Mouse (Mus musculus) embryonic facial prominence, embryonic 15.5 days (tissue): ENCODE measurements around the gene Alk. TPM values are rescaled to one million over a fixed set of nuclear protein-coding genes. Genes with fewer than 3 reads are reported as not detected.

Experiments used
- ATAC-seq: fragments of 200-750 bp; cut with Nextera tagmentation; 2 replicates; pipeline ENCODE4 v1.8.0; 2017; ENCODE audit warnings: low read depth, moderate TSS enrichment; ENCODE audit not compliant: insufficient number of reproducible peaks, low FRiP score, low TSS enrichment
- H3K27ac ChIP-seq: fragments of 300-500 bp; sonication (generic); replicated peaks from 2 replicates; pipeline ENCODE4 v1.5.1; 2015; ENCODE audit warnings: mild to moderate bottlenecking, inconsistent platforms
- H3K27me3 ChIP-seq: fragments of 300-500 bp; sonication (generic); 2 replicates; pipeline ENCODE4 v1.6.1; 2015; ENCODE audit warnings: inconsistent platforms
- H3K36me3 ChIP-seq: fragments of 300-500 bp; sonication (generic); 2 replicates; pipeline ENCODE4 v1.6.1; 2015; ENCODE audit warnings: mild to moderate bottlenecking, inconsistent platforms
- H3K4me1 ChIP-seq: fragments of 300-500 bp; sonication (generic); 2 replicates; pipeline ENCODE4 v1.6.1; 2015; ENCODE audit warnings: inconsistent platforms
- H3K4me2 ChIP-seq: fragments of 300-500 bp; sonication (generic); replicated peaks from 2 replicates; pipeline ENCODE4 v1.6.1; 2015; ENCODE audit warnings: mild to moderate bottlenecking, inconsistent platforms
- H3K4me3 ChIP-seq: fragments of 300-500 bp; sonication (generic); replicated peaks from 2 replicates; pipeline ENCODE4 v1.5.1; 2015; ENCODE audit warnings: mild to moderate bottlenecking, inconsistent platforms
- H3K9ac ChIP-seq: fragments of 300-500 bp; sonication (generic); 2 replicates; pipeline ENCODE4 v1.6.1; 2015; ENCODE audit warnings: inconsistent platforms
- H3K9me3 ChIP-seq: fragments of 300-500 bp; sonication (generic); replicated peaks from 2 replicates; pipeline ENCODE4 v1.6.1; 2016; ENCODE audit warnings: inconsistent platforms
- WGBS: fragments of 180-500 bp; shearing (Covaris S2); methylation state at CpG from one replicate; pipeline ENCODE4 v1.1.7; 2015; 5-methylcytosine and 5-hydroxymethylcytosine counted together
- polyA plus RNA-seq: library from polyadenylated mRNA; unstranded; fragments of >200 nt; fragmentation: Nextera tagmentation; extraction: Ambion mirVana; gene quantifications from 2 replicates; pipeline ENCODE4 v1.2.1, GENCODE M21; 2015

The Alk gene
- polyA plus RNA-seq, 1 experiment from 2014 or later = 0.52 TPM

DNA sequence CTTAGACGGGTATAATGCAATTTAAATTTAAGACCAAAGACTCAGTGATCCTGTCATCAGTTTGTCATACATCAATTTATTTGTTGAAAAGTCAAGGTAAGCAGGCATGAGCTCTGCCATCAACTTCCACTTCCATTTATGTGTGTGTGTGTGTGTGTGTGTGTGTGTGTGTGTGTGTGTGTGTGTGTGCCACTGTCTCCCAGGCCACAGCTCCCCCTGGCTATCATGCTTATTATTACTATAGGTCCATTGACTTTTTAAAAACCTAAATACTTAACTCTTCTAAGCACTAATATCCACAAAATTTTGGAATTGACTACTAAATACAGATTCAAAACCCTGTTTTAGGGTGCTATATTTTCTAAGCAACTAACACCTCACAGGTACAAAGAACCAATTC, 308.1 kb downstream of the Alk start:
- no peaks in the 10 kb centered on the region for H3K36me3 ChIP-seq
- H3K4me1 ChIP-seq = no peaks in the 10 kb centered on the region
- H3K9me3 ChIP-seq = no peaks in the 10 kb centered on the region
- H3K27me3 ChIP-seq = no peaks in the 10 kb centered on the region
- no peak overlapping the region for H3K9ac ChIP-seq
- no peak overlapping the region for H3K4me3 ChIP-seq
- WGBS = 73% methylated on average over 1 of the region's 1 CpGs
- no peak for ATAC-seq
- H3K4me2 ChIP-seq = no peak overlapping the region
- H3K27ac ChIP-seq = no peak overlapping the region

DNA sequence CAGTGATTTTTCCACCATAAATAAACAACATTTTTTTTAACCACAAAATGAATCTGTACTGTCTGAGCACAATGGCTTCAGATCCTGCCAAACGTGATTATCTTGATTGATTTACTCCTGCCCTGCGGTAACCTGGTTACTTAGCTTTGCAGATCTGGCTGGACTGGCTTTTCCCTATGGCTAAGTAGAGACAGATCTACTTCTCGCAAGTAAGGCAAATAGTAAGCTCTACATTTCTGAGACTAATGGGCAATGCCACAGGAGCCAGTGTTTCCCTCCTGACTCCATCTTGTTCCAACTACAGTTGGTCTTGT, 311.2 kb downstream of the Alk start:
- no peak for ATAC-seq
- 39% methylated on average over 3 of the region's 3 CpGs for WGBS
- Histone ChIP-seq H3K4me1 (no peaks in the 10 kb centered on the region), H3K27me3 (no peaks in the 10 kb centered on the region), H3K4me3 (no peak overlapping the region), H3K36me3 (no peaks in the 10 kb centered on the region), H3K9me3 (no peaks in the 10 kb centered on the region), H3K4me2 (no peak overlapping the region), H3K9ac (no peak overlapping the region), H3K27ac (no peak overlapping the region)

DNA sequence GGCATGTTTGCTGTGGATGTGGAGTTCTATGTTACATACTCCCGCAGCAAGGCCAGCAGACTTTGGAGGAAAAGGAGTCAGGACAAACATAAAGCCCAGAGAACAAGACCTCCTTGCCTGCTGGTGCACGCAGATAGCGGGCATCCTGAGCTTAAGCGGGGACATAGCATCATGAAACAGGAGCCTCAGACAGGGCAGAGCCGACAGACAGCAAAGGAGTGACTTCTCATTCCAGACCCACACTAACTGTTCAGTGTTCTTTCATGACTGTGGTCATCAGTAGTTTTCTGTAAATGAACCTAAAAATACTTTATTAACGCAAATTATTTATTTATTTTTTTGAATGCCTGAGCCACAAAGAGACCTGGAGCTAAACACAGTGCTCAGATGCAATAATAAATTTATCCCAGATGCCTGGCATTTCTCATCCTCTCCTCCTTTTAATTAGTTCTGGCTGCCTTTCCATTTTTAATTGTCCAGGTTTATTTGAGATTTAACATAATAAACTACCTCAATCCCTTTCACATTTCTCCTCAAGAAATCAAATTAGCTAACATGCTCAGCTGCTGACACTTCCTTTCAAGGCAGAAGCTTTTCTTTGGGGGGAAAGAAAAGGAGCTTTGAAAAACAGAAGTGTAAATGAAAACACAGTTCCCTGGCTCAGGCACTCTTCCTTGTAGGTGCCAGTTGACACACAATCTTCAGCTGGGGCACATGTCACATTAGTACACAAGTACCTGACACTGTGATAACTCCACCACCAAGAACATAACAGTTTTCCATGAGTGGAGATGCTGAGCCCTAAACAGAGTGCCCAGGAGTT, 311.8 kb downstream of the Alk start:
- Histone ChIP-seq H3K9me3 (no peaks in the 10 kb centered on the region), H3K27ac (no peak overlapping the region), H3K27me3 (no peaks in the 10 kb centered on the region), H3K4me3 (no peak overlapping the region), H3K9ac (no peak overlapping the region), H3K36me3 (no peaks in the 10 kb centered on the region), H3K4me2 (no peak overlapping the region), H3K4me1 (no peaks in the 10 kb centered on the region)
- 55% methylated on average over 6 of the region's 6 CpGs for WGBS
- ATAC-seq = no peak

DNA sequence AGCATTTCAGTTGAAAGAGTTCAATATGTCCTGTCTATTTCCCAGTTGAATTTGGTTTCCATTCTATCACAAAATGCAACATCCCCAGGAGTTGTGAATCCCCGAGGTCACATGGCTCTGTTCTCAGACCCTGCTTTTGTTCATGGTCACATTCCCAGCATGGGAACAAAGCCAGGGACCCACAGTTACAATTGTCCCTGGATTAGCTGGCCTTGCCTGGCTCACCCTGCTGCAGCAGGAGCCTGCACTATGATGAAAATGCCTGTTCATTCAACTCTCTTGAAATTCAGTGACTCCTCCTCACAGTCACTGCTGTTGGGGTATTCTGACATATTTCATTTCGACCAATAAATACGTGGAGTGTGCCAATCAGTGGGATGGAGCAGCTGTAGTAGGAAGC, 318.5 kb downstream of the Alk start:
- ATAC-seq = no peak
- H3K4me2 ChIP-seq = no peak overlapping the region
- H3K4me3 ChIP-seq = no peak overlapping the region
- WGBS = 44% methylated on average over 3 of the region's 3 CpGs
- no peaks in the 10 kb centered on the region for H3K9me3 ChIP-seq
- H3K36me3 ChIP-seq = no peaks in the 10 kb centered on the region
- H3K9ac ChIP-seq = no peak overlapping the region
- no peaks in the 10 kb centered on the region for H3K4me1 ChIP-seq
- no peak overlapping the region for H3K27ac ChIP-seq
- H3K27me3 ChIP-seq = no peaks in the 10 kb centered on the region

DNA sequence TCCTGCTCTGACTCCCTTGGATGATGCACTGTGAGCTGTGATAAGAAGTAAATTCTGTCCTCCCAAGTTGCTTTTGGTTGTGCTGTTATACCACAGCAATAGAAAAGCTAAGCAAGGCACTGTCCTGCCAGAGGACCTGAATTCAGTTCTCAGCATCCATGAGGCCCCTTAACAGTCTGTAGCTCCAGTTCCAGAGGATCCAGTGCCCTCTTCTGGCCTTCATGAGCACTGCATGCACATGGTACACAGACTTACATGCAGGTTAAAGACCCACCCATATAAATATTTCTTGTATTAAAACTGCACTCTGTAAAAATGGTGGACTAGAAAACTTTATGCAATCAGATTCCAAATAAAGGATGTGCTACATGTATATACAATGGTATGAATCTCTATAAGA, 326.1 kb downstream of the Alk start:
- H3K4me3 ChIP-seq = no peak overlapping the region

DNA sequence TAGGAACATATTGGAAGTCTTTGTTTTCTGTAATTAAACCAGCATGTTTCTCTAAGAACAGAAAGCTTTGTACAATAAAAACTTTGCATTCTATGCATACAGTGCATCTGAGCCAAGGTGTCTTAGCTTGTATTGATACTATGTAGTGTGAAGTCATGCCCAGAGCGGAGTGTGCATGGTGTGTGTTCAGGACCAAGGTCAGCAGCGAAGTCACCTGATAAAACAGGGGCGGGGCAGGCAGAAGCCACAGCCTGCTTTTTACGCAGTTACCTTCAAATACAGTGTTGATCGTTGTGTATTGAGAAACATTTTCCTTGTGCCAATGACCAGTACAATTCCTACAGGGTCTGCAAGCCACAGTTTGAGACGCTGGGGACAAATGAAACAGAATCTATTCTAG, 327.6 kb downstream of the Alk start:
- H3K9me3 ChIP-seq = no peaks in the 10 kb centered on the region
- H3K27me3 ChIP-seq = no peaks in the 10 kb centered on the region
- no peak overlapping the region for H3K4me3 ChIP-seq
- 68% methylated on average over 6 of the region's 6 CpGs for WGBS
- H3K4me2 ChIP-seq = no peak overlapping the region
- no peak for ATAC-seq
- H3K36me3 ChIP-seq = no peaks in the 10 kb centered on the region
- H3K4me1 ChIP-seq = no peaks in the 10 kb centered on the region
- no peak overlapping the region for H3K27ac ChIP-seq
- no peak overlapping the region for H3K9ac ChIP-seq

More for the DNA sequence above, 326.1 kb downstream of the Alk start:
- Histone ChIP-seq H3K27me3 (no peaks in the 10 kb centered on the region), H3K4me2 (no peak overlapping the region), H3K36me3 (no peaks in the 10 kb centered on the region), H3K4me1 (no peaks in the 10 kb centered on the region), H3K9ac (no peak overlapping the region), H3K9me3 (no peaks in the 10 kb centered on the region), H3K27ac (no peak overlapping the region)
- no peak for ATAC-seq

DNA sequence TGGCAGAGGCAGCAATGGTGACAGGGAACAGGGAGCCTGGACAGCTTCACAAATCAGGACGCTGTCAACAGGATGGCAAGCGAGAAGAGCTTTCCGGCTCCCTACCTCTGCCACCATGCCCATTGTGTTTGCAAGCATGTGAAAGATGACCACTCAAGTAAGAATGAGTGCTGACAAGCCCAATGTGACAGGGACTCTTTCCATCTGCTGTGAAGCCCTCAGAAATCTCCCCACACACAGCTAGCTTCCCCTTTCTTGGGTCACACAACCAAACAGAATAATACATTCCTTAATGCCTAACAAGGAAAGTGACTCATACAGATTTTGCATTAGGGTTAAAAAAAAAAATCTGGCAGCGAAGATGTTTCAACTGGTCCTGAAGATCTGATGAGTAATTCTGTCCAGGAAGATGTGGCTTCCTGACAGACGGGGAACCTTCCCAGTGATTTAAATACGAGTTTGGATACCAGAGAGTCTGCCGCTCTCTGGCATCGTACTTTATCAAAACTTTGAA, 329.0 kb downstream of the Alk start:
- Histone ChIP-seq H3K4me3 (no peak overlapping the region), H3K27me3 (no peaks in the 10 kb centered on the region), H3K4me1 (no peaks in the 10 kb centered on the region), H3K4me2 (no peak overlapping the region), H3K27ac (no peak overlapping the region), H3K9me3 (no peaks in the 10 kb centered on the region), H3K36me3 (no peaks in the 10 kb centered on the region), H3K9ac (no peak overlapping the region)
- ATAC-seq = no peak
- WGBS = 65% methylated on average over 8 of the region's 8 CpGs

DNA sequence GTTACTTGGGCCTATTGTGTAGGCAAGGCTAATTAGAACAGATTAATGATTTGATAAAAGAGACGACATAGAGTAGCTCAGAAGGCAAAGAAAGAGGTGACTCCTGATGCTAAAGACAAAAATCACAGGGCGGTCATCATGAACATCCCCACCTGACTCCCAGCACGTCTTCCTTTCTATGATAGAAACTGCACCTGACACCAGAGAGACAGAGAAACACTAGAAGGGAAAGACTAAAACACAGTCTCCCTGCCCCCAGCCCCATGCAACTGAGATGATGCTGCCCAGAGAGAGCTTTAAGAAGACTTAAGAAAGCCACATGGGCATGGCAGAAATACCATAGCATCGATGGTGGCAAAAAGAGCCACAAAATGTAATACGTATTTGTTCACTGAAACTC, 330.2 kb downstream of the Alk start:
- Histone ChIP-seq H3K9me3 (no peaks in the 10 kb centered on the region), H3K27me3 (no peaks in the 10 kb centered on the region), H3K36me3 (no peaks in the 10 kb centered on the region), H3K4me3 (no peak overlapping the region), H3K4me2 (no peak overlapping the region), H3K27ac (no peak overlapping the region), H3K4me1 (no peaks in the 10 kb centered on the region), H3K9ac (no peak overlapping the region)
- 86% methylated on average over 5 of the region's 5 CpGs for WGBS
- ATAC-seq = no peak

DNA sequence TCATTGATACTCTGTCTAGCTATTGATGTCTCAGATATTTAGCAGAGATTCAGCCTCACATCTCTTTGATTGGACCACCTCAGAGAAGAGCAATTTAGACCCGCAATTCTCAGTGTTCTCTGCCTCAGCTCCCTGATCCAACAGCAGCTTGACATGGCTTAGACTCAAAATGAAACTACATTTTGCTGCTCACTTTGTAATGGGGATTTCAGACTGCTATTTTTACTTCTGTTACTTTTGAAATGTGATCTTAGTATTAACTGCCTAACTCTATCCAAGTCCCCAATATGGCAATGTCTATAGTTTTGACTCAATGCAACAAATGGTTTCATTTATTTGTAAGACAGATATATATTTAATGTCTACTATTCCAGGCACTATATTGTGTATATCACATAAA, 332.8 kb downstream of the Alk start:
- no peak overlapping the region for H3K27ac ChIP-seq
- 53% methylated on average over 1 of the region's 1 CpGs for WGBS
- ATAC-seq = no peak
- no peak overlapping the region for H3K4me2 ChIP-seq
- no peak overlapping the region for H3K4me3 ChIP-seq
- no peaks in the 10 kb centered on the region for H3K36me3 ChIP-seq
- no peaks in the 10 kb centered on the region for H3K4me1 ChIP-seq
- H3K9me3 ChIP-seq = no peaks in the 10 kb centered on the region
- H3K27me3 ChIP-seq = no peaks in the 10 kb centered on the region
- H3K9ac ChIP-seq = no peak overlapping the region

DNA sequence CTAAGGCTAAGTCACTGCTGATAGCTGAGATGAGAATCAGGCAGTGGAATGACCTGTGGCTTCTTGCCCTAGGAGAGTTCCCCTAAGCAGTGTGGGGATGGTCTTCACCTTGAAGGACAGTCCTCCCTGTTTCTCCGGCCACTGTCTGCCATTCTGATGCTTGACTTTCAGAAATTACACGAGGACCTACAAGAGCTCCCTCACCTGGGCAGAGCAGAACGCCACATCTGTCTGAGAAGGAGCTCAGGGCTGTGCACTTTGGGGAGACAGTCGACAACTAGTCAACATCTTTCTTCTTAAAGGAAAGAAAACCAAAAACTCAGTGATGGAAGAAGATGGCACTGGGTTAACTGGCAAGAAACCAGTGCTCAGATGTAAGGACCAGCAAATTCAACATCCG, 335.9 kb downstream of the Alk start:
- 0 out of 2 replicates have a peak, but pooled peaks cover 8% of the 10 kb centered on the region for H3K4me1 ChIP-seq
- no peaks in the 10 kb centered on the region for H3K27me3 ChIP-seq
- no peak overlapping the region for H3K27ac ChIP-seq
- WGBS = 81% methylated on average over 5 of the region's 5 CpGs
- H3K9ac ChIP-seq = no peak overlapping the region
- H3K36me3 ChIP-seq = no peaks in the 10 kb centered on the region
- H3K4me2 ChIP-seq = no peak overlapping the region
- H3K4me3 ChIP-seq = no peak overlapping the region
- no peak for ATAC-seq
- no peaks in the 10 kb centered on the region for H3K9me3 ChIP-seq

DNA sequence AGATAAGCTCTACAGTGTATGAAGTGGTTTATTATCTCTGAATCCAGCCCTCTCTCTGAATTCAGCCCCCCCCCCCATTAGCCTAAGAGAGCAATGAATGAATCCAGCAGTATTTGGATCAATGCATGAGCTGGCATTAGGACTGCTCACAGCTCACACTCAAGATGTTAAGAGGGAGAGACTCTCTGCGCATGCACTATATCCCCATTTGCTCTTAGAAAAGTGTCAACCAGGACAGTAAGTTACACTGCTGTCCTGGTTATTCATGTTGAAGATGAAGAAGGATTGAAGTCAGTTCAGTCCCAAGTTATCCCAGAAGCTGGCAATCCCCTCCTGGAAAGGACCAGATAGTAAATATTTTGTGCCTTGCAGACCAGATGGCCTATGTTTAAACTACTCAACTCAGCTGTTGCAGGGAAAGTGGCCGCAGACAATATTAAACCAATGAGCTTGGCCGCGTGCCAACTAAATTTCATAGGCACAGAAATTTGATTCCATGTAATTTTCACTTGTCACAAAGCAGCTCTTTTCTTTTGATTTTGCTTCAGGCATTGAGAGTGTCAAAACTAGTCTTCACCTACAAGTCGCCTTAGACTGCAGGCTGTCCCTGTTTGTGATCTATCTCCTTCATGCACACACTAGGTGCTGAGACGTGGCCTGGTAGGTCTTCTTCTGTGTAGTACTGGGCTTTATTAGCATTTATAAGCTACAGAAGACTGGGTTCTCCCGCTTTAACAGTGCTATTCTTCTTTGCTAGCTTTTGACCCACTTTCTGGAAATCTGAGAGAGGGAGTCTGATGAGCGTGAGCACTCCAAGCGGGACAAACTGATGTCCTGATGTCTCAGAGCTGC, 339.0 kb downstream of the Alk start:
- Histone ChIP-seq H3K4me3 (no peak overlapping the region), H3K4me2 (no peak overlapping the region), H3K9me3 (no peaks in the 10 kb centered on the region), H3K36me3 (no peaks in the 10 kb centered on the region), H3K27ac (no peak overlapping the region), H3K9ac (no peak overlapping the region), H3K27me3 (no peaks in the 10 kb centered on the region), H3K4me1 (0 out of 2 replicates have a peak, but pooled peaks cover 8% of the 10 kb centered on the region)
- ATAC-seq = no peak
- WGBS = 47% methylated on average over 9 of the region's 9 CpGs
